Mouse (Mus musculus): ENCODE data around the gene Tox4. TPM values are rescaled to one million over a fixed set of nuclear protein-coding genes. Genes with fewer than 3 reads are reported as not detected.

Tox4 gene
- total and polyA plus RNA-seq, 2 experiments from 2014 or later = 45.6 to 62.1 TPM

- ATAC-seq = no peak
- Histone ChIP-seq H3K36me3 (ENCODE audit: insufficient read depth, low read length) (peaks cover 30% of the 10 kb centered on the region), H3K9me3 (ENCODE audit: low read length) (no peaks in the 10 kb centered on the region), H3K4me3 (ENCODE audit: low read length) (no peak overlapping the region), H3K27ac (no peak overlapping the region), H3K4me2 (ENCODE audit: low read depth, low read length) (peak overlapping the region; percentile 33; the same call in 1 of the 2 replicates), H3K27me3 (ENCODE audit: insufficient read depth, low read length) (no peaks in the 10 kb centered on the region), H3K9ac (replicated peaks; ENCODE audit: low read length) (no peak overlapping the region), H3K4me1 (ENCODE audit: insufficient read depth, low read length) (peaks cover 24% of the 10 kb centered on the region)
- WGBS = 85% methylated on average over 2 of the region's 2 CpGs
- TF ChIP-seq CTCF (IDR thresholded peaks at IDR 0.05; ENCODE audit: low read depth) = no peak
- DNase-seq (ENCODE audit: low spot score) = no peak
Observed at GRCm38 (mm10) chr14:52310906-52311305, 32.0 kb downstream of the Tox4 start.

DNA sequence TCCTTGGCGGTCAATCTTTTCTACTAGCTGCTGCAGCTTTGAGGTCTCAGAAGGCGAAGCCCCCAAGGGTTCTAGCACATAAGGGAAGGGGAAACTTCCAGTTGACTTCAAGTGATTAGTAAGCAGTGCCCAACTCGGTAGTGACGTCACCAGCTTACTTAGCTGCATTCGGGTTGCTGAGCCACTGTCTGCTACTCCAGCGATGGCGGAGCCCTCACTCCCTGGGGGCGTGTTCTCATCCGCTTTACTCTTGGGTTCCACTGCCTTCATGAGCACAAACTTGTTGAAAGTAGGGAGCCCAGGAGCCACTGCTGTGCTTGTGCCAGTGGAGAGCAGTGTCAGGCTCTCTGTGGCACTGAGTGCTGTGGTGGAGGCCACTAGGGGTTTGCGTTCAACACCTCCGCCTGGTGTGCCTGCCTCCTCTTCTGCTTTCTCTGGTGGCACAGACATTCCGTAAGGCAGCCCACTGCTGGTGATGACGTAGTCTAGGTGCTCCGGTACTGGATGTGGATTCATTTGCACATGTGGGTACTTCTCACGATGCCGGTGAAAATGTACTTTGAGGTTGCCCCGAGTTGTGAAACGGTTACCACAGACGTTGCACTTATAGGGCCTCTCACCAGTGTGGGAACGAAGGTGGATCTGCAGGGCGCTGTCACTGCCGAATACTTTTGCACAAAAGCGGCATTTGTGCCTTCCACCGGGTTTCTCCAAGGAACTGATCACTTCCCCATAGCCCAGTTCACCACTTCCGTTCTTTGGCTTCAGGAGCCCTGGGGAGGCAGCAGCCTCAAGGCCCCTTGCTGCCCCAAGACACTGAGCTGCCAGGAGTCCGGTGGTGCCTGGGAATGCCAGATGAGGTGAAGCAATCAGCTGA lies 35.2 kb downstream of the Tox4 start:
- peaks cover 28% of the 10 kb centered on the region for H3K4me1 ChIP-seq (ENCODE audit: insufficient read depth, low read length)
- DNase-seq (ENCODE audit: low spot score) = no peak

GRCm38 (mm10) chr14:52314808-52315150 lies 35.8 kb downstream of the Tox4 start:
- DNase-seq (ENCODE audit: low spot score) (no peak), ATAC-seq (no peak)
- WGBS = 41% methylated on average over 8 of the region's 8 CpGs
- peak overlapping the region; percentile 96; the same call in 1 of the 2 replicates for H3K27ac ChIP-seq
- no peaks in the 10 kb centered on the region for H3K27me3 ChIP-seq (ENCODE audit: insufficient read depth, low read length)
- H3K9ac ChIP-seq (replicated peaks; ENCODE audit: low read length) = peak overlapping the region; percentile 91
- H3K36me3 ChIP-seq (ENCODE audit: insufficient read depth, low read length) = peaks cover 30% of the 10 kb centered on the region
- H3K4me1 ChIP-seq (ENCODE audit: insufficient read depth, low read length) = peaks cover 28% of the 10 kb centered on the region
- peak overlapping the region; percentile 86 for H3K4me2 ChIP-seq (ENCODE audit: low read depth, low read length)
- H3K9me3 ChIP-seq (ENCODE audit: low read length) = no peaks in the 10 kb centered on the region
- no peak for TF ChIP-seq CTCF (IDR thresholded peaks at IDR 0.05; ENCODE audit: low read depth)
- H3K4me3 ChIP-seq (ENCODE audit: low read length) = peak overlapping the region; percentile 90

More for the DNA sequence above, 35.2 kb downstream of the Tox4 start:
- WGBS = 79% methylated on average over 26 of the region's 26 CpGs
- Histone ChIP-seq H3K9me3 (ENCODE audit: low read length) (no peaks in the 10 kb centered on the region), H3K4me2 (ENCODE audit: low read depth, low read length) (peak overlapping the region; percentile 86), H3K27ac (peak overlapping the region; percentile 96; the same call in 1 of the 2 replicates), H3K4me3 (ENCODE audit: low read length) (no peak overlapping the region), H3K36me3 (ENCODE audit: insufficient read depth, low read length) (peaks cover 30% of the 10 kb centered on the region), H3K9ac (replicated peaks; ENCODE audit: low read length) (no peak overlapping the region; the same call in 1 of the 2 replicates), H3K27me3 (ENCODE audit: insufficient read depth, low read length) (no peaks in the 10 kb centered on the region)
- ATAC-seq = no peak
- TF ChIP-seq CTCF (IDR thresholded peaks at IDR 0.05; ENCODE audit: low read depth) = no peak

DNA sequence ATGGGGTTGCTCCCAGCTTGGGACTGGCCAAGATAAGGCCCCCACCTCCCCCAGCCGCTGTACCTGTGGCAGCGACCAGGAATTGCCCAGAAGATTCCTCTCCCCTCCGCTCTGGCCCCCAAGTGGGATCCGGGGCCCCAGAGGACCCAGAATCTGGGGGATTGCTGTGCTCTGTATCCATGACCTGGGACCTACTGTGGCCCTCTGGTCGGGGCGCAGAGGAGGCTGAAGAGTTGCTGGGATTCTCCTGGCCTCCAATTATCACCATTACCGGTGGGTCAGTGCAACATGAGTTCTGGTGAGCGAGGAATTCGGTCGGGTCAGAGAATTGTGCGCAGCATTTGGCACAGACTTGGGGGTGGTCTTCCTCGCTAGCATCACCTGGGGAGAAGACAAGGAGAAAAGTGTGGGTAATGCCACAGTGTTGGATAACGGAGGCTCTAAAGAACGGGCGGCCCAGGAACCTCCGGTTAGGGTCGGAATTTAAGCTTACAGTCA lies 36.4 kb downstream of the Tox4 start:
- WGBS = 8% methylated on average over 17 of the region's 17 CpGs
- H3K9ac ChIP-seq (replicated peaks; ENCODE audit: low read length) = peak overlapping the region; percentile 91
- peaks cover 29% of the 10 kb centered on the region for H3K36me3 ChIP-seq (ENCODE audit: insufficient read depth, low read length)
- no peaks in the 10 kb centered on the region for H3K9me3 ChIP-seq (ENCODE audit: low read length)
- H3K27ac ChIP-seq = peak overlapping the region; percentile 96
- H3K4me2 ChIP-seq (ENCODE audit: low read depth, low read length) = peak overlapping the region; percentile 86
- no peak for DNase-seq (ENCODE audit: low spot score)
- no peak for TF ChIP-seq CTCF (IDR thresholded peaks at IDR 0.05; ENCODE audit: low read depth)
- H3K27me3 ChIP-seq (ENCODE audit: insufficient read depth, low read length) = no peaks in the 10 kb centered on the region
- peak overlapping the region; percentile 90 for H3K4me3 ChIP-seq (ENCODE audit: low read length)
- H3K4me1 ChIP-seq (ENCODE audit: insufficient read depth, low read length) = peaks cover 28% of the 10 kb centered on the region
- no peak; the same call in 1 of the 2 replicates for ATAC-seq

- DNase-seq (ENCODE audit: low spot score) (peak; percentile 89), ATAC-seq (peak; percentile 87)
- H3K4me3 ChIP-seq (ENCODE audit: low read length) = peak overlapping the region; percentile 90
- no peak for TF ChIP-seq CTCF (IDR thresholded peaks at IDR 0.05; ENCODE audit: low read depth)
- peaks cover 28% of the 10 kb centered on the region for H3K4me1 ChIP-seq (ENCODE audit: insufficient read depth, low read length)
- no peaks in the 10 kb centered on the region for H3K9me3 ChIP-seq (ENCODE audit: low read length)
- under 1% methylated on average over 28 of the region's 41 CpGs for WGBS
- H3K9ac ChIP-seq (replicated peaks; ENCODE audit: low read length) = peak overlapping the region; percentile 91
- H3K27ac ChIP-seq = peak overlapping the region; percentile 96
- peaks cover 25% of the 10 kb centered on the region for H3K36me3 ChIP-seq (ENCODE audit: insufficient read depth, low read length)
- no peaks in the 10 kb centered on the region for H3K27me3 ChIP-seq (ENCODE audit: insufficient read depth, low read length)
- peak overlapping the region; percentile 86 for H3K4me2 ChIP-seq (ENCODE audit: low read depth, low read length)
Observed at GRCm38 (mm10) chr14:52315792-52316440, 37.0 kb downstream of the Tox4 start.

DNA sequence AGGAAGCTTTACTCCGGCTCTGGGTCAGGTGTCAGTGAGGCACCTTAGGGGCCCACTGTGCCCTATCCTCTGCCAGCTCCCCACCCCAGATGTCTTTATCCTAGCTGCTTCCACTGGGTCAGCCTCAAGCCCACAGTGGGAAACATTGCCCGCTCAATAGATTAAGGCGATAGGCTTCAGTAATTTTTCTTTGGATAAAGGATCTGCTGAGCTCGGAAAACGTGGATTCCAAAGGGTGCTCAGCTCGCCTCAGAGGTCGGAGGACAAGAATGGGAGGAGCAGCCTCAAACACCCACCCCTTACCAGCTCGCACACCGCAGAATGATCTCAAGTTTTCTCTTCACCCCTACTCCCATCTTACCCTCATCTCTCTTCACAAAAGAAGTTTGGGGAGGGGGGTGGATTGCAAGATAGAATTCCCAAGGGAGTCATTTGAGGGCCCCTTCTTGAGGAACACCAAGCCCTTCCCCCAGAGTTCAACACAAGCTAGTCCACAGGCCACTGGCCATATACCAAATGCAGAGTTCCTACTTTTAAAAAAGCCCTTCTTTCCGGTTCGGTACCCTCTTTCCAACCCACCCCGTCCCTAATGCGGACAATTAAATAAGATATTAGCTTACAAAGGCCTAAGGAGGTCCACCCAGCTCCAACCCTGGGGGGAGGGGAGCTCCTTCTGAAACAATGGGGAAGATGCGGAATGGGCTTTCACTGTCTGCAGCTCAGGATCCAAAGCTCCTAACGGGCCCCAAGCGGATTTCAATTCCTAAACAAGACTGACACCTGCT lies 37.7 kb downstream of the Tox4 start:
- Histone ChIP-seq H3K4me2 (ENCODE audit: low read depth, low read length) (peak overlapping the region; percentile 86), H3K36me3 (ENCODE audit: insufficient read depth, low read length) (peaks cover 25% of the 10 kb centered on the region), H3K9me3 (ENCODE audit: low read length) (no peaks in the 10 kb centered on the region), H3K27ac (peak overlapping the region; percentile 96), H3K9ac (replicated peaks; ENCODE audit: low read length) (peak overlapping the region; percentile 91), H3K4me1 (ENCODE audit: insufficient read depth, low read length) (peaks cover 23% of the 10 kb centered on the region), H3K4me3 (ENCODE audit: low read length) (peak overlapping the region; percentile 90), H3K27me3 (ENCODE audit: insufficient read depth, low read length) (no peaks in the 10 kb centered on the region)
- peak; percentile 76 for ATAC-seq
- 4% methylated on average over 16 of the region's 16 CpGs for whole genome bisulfite sequencing
- peak; percentile 69 for DNase-seq (ENCODE audit: low spot score)
- TF ChIP-seq CTCF (IDR thresholded peaks at IDR 0.05; ENCODE audit: low read depth) = no peak

All from hindbrain, postnatal 0 days (tissue).